Mouse (Mus musculus) bone marrow, adult 2 months (tissue): Measurements from ENCODE around the gene Fcrlb.

Experiments used
- CTCF ChIP-seq: fragments of 200-500 bp; IDR thresholded peaks from 2 replicates; pipeline ENCODE4 v1.5.1; 2011; ENCODE audit warnings: low read length, control low read depth; ENCODE audit not compliant: control insufficient read depth, insufficient read depth
- POLR2A ChIP-seq: fragments of 200-500 bp; IDR thresholded peaks from 2 replicates; pipeline ENCODE4 v1.6.1; 2011; ENCODE audit warnings: low read depth, mild to moderate bottlenecking, control low read depth, low read length, borderline replicate concordance; ENCODE audit not compliant: control insufficient read depth

GRCm38 (mm10) chr1:170875676-170876075 is 37.1 kb downstream of the Fcrlb start:
- TF ChIP-seq CTCF (no peak), POLR2A (no peak)
